Mouse (Mus musculus) left cerebral cortex, postnatal 25 days (tissue): ENCODE data around the gene Kif3a. TPM values are rescaled to one million over a fixed set of nuclear protein-coding genes. Genes with fewer than 3 reads are reported as not detected.

Experiments used
- DNase-seq, 2 experiments: peaks; one replicate each; pipeline ENCODE4 v3.0.0; 2022; ENCODE audit warnings: low spot score in 2 of 2, mixed read lengths in 1 of 2
- intact Hi-C: fragments of 180-260 bp; cut with DNase I; formaldehyde crosslinking; loops from one replicate; pipeline ENCODE4 v1.15.1; 2025
- total RNA-seq, 2 experiments: library from RNA; stranded (reverse); gene quantifications; 2 replicates each; pipeline ENCODE4 v1.2.3; 2021

Kif3a gene
- total RNA-seq, 2 experiments from 2014 or later, result 129 to 130 TPM

DNA sequence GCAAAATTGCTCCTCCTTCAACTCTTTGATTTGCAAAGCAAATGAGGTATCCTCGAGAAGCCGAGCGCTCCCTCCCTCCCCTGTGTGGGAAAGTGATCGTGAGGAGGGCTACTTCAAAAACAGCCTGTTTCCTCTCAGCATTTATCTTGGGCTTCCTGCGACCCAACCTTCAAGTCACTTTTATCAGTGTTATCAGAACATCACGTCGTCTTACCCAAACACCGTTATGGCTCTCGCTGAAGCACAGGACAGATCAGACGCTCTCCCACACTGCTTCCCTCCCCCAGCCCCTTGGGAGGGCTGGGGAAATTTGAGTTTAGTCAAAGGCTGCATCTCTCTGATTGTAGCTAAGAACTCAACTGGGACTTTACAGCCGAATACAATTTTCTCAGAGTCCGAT is 38.4 kb downstream of the Kif3a start:
- DNase-seq, result no peak
- intact Hi-C loops, result no loop called here

GRCm38 (mm10) chr11:53609231-53609630 is 42.1 kb downstream of the Kif3a start:
- intact Hi-C loops, result no loop called here
- DNase-seq, result no peak

DNA sequence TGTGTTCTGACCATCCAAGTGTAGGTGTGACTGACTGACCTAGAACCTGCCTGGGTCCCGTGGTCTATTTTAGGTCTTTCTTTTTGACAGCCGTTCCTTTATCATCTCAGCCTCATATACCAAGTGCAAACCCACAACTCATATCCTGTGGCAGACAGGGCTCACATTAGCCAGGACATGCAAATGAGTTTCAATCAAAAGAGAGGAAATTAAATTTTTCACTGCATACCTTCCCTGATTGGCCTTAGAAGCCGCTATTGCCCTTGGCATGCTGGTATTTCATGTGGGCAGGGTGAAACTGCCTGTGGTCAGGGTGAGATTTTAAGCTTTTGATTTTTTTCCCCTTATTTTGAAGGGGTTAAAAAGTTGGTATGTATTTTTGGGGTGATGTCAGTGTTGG is 42.5 kb downstream of the Kif3a start:
- intact Hi-C loops, result no loop called here
- DNase-seq, result no peak

DNA sequence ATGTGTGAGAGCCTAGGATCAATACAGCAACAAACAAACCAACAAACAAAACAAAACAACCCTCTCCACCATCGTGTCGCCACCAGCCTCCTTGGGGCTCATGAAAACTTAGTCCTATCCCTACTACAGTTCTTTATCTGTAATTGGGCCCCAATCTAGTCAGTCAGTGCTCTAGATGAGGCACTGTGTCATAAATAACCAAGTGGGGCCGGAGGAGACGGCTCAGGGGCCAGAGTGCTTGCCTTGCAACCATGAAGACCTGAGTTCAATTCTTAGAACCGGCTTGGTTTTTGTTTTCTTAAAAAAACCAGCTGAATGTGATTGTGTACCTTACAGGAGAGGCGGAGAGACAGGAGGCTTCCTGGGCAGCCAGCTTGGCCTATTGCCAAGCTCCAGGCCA is 48.0 kb downstream of the Kif3a start:
- intact Hi-C loops, result no loop called here
- DNase-seq, result no peak

DNA sequence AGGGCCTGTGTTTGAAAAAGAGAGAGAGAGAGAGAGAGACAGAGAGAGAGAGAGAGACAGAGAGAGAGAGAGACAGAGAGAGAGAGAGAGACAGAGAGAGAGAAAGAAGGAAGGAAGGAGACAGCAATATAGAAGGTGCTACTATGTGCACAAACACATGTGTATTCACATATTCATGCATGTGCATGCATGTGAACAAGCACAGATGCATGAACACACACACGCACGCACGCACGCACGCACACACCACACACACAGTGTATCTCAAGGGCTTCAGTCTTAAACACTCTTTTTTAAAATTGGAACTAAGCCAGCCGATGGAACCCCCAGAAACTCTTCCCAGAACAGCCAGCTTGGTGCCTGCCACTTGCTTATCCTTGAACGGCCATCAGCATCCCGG is 48.4 kb downstream of the Kif3a start:
- no peak for DNase-seq
- intact Hi-C loops, result no loop called here

DNA sequence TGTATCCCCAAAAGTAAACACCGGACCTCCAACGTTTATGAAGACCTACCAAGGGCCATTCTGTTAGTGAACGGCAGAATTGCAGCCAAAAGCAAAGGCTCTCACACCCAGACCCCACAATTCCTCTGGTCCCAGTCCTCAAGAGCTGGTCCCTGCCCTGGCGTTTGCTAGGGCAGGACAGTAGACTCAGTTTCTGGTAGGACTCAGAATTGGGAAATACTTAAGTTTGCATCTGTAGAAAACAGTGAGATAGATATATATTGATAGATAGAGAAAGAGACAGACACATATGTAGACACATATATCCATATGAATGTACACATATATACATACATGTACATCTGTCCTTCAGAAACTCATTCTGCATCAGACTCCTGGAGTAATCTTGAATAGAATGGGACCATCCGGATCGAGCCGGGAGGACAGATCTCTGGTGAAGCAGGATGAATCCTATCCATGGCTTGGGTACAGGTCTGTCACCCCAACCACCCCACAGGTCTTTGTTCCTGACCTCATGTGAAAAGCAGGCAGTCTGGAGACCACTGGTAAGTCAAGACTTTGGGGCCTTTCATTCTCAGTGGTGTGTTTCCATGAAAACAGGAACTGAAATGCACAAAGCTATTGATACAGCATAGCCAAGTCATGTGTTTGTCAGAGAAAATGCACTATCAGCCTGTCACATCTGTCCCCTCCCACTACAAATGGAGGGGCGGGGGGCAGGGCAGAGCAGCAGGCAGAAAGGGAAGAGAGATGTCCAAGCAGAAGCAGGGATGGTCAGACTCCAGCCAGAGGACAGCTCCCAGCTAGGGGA is 49.8 kb downstream of the Kif3a start:
- no peak for DNase-seq
- intact Hi-C loops, result no loop called here

DNA sequence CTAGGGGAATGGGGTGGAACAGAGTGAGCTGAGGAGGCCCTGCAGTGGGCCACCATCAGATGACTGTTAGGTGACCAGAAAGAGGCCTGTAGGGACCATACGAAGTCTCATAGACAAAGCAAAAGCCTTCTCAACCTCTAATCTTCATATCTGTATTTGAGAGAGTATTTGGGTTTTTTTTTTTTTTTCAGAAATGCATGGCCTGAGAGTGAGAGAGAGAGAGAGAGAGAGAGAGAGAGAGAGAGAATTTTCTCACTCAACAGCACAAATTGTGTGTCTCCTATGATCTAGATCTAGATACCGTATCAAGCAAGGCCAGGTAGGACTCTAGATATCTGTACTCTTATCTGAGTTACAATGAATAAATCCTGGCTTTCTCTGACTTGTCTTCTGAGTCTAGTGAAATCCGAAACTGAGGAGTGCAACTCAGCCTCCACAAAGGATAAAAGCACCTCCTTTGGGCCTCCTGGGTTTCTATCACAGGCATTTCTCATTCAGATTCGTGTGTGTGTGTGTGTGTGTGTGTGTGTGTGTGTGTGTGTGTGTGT is 50.5 kb downstream of the Kif3a start:
- intact Hi-C loops, result no loop called here

GRCm38 (mm10) chr11:53618619-53619198 is 51.5 kb downstream of the Kif3a start, which contains the start of gene Il4:
Il4 (minus strand) TSS chr11:53618669.
- DNase-seq, result no peak
- intact Hi-C loops, result no loop called here

More for the DNA sequence above, 50.5 kb downstream of the Kif3a start:
- DNase-seq, result no peak

DNA sequence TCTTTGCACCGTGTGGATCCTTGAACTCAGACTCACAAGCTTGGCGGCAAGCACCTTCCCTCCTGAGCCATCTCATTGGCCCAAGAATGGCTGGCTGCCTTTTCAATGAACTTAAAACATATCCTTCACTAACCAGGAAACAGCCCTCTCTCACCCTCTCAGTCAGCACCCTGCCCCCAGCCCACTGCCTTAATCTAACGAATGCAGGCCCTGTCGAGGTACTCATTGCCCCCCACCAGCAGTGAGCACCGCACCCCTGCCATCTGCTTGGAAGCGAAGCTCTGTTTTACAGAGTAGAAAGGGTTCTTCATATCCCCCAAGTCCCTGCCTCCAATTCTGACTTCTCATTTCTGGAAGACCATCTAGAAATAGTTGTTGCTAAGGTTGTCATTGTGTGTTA is 52.2 kb downstream of the Kif3a start:
- no peak for DNase-seq
- intact Hi-C loops, result no loop called here

DNA sequence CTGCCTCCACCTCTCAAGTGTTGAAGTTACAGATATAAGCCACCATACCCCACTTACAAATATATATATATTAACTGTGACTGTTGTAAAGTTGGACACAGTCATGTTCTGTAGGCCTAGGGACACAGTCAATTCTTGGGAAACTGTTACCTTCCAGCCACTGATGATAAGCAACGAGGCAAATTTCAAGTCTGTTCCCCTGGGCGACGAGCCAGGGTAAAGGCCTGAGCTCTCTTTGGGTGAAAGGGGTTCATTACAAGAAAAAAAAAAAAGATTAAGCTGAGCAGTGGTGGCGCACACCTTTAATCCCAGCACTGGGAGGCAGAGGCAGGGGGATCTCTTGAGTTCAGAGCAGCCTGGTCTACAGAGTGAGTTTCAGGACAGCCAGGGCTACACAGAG is 52.9 kb downstream of the Kif3a start:
- DNase-seq, result no peak
- intact Hi-C loops, result no loop called here

- DNase-seq, result no peak
- intact Hi-C loops, result no loop called here
Measured at GRCm38 (mm10) chr11:53621582-53622439, 54.6 kb downstream of the Kif3a start.

DNA sequence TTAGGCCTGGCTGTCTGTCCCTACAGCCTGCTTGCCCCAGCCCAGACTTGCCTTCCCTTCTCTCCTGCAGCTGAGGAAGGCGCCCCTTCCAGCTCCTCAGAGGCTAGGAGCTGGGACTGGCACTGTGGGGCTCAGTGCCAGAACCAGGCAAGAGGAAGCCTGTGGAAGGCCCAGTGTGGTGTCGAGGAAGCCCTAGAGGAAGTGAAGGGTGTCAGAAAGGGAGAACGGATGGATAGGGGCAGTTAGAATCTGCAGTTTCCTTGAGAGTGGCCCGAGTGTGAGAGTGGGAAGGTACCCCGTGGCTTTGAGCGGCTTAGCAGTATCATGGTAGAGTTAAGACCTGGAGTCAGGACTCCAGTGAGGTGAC is 55.2 kb downstream of the Kif3a start:
- intact Hi-C loops, result no loop called here
- DNase-seq, result no peak

GRCm38 (mm10) chr11:53623573-53623972 is 56.4 kb downstream of the Kif3a start:
- DNase-seq, result no peak
- intact Hi-C loops, result no loop called here

- no peak for DNase-seq
- intact Hi-C loops, result no loop called here
Measured at GRCm38 (mm10) chr11:53624124-53624523, 56.9 kb downstream of the Kif3a start.

- no peak for DNase-seq
- intact Hi-C loops, result loop anchor here (5.0 kb wide), 1 partner anchor 155 kb away; the partner anchor contains the start of gene Gm9837
Measured at GRCm38 (mm10) chr11:53626802-53627373, 59.7 kb downstream of the Kif3a start.

DNA sequence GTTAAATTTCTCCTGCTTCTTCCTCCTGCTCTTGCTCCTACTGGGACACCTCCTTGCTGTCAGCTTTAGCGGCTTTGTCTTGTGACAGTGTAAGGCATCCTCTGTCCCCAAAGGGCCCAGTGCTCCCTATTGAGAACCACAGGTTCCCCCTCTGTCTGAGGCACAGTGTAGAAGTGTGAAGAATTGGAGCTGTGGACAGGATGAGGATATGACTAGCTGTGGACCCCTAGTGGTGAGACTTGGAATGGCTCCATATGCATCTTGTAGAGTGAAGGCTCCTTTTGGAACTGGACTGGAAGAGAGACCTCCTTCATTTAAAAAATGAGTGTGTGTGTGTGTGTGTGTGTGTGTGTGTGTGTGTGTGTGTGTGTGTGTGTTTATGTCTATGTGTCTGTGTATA is 60.7 kb downstream of the Kif3a start:
- intact Hi-C loops, result loop anchor here (5.0 kb wide), 1 partner anchor 156 kb away; the partner anchor contains the start of gene Gm9837
- DNase-seq, result peak; percentile 78 to 84

DNA sequence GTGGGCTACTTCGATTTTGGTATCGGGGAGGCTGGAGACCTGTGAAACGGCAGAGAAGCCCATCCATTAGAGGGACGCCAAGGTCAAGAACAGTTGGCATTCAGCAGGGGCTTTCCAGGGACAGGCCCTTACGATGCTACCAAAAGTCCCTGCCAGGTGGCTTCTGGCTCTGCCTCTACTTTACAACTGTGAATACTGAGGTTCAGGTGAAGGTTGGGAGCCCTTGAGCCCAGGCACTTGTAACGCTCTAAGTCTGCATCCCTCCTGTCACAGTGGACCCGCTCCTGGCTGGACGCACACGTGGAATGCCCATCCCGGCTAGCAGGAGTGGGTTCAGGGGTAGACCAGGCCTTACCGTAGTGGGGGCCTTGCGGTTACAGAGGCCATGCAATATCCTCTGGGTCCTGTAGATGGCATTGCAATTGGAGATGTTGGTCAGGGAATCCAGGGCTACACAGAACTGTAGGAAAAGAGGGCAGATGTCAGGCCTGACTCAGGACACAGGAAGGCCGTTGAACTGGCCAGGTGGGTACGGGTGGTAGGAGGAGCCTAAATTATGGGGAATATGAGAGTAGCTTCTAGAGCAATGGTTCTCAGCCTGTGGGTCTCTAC is 65.0 kb downstream of the Kif3a start:
- no peak for DNase-seq
- intact Hi-C loops, result no loop called here

DNA sequence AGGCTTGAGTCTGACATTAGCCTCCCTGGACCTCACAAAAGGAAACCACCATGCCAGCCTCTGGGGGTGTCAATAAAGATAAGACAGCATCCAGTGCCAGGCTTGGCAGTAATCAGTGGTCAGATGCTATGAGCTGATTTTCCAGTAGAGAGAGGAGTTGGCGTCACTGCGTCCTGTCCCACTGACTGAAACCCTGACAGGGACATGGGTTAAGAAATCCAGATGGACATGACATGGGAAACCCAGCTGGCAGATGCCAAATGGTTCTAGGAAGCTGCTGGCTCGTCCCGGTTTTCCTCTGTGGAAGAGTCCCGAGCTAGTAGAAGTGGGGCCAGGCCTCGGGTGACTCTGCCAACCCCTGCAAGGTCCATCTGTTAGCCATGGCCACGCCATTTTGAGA is 66.5 kb downstream of the Kif3a start:
- intact Hi-C loops, result no loop called here

GRCm38 (mm10) chr11:53634556-53634955 is 67.4 kb downstream of the Kif3a start, which contains the start of gene Il13:
Il13 (minus strand) TSS chr11:53634702.
- intact Hi-C loops, result no loop called here
- no peak for DNase-seq

More for the DNA sequence above, 66.5 kb downstream of the Kif3a start:
- DNase-seq, result no peak
